Mouse (Mus musculus): Measurements from ENCODE around the gene Axl. TPM values are rescaled to one million over a fixed set of nuclear protein-coding genes. Genes with fewer than 3 reads are reported as not detected.

Gene Axl
- polyA plus RNA-seq, 1 experiment from 2014 or later = 55.0 TPM

DNA sequence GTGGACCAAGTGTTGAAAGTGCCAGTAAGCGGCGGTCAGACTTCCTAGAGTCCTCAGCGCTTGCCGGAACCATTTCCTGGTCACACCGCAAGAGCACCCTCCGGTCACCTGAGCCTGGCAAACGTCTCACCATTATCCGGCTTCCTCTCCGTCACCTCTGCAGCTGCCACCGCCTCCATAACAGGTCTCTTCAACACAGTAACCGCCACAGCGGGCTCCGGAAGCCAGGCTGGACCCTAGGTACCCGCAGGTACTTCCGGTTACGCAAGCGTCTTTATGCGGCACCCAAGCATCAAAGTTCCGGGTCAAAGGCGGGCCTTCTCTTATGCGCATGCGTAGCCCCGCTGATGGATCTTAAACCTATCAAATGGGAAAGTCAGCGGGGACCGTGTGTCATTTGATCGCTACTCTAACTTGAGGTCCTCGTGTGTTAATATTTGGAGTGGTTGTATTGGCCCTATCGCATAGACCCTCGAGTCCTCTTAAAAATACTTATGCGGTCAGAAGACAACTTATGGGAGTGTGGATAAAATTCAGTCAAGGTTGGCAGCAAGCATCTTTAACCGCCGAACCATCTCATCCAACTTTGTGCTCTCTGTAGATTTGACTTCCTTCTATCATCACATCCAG is 69.6 kb downstream of the Axl start, which contains the start of gene Ccdc97:
Gene Ccdc97, minus strand, starts transcription at position 301 of the 630 bp plus-strand sequence.
- Histone ChIP-seq H3K27ac (peak within 1 kb of the TSS; percentile 90), H3K4me3 (ENCODE audit: inconsistent target) (peak within 1 kb of the TSS; percentile 86), H3K36me3 (ENCODE audit: inconsistent target) (peaks cover 31% of the 10 kb centered on the region), H3K79me2 (ENCODE audit: inconsistent target) (peaks cover 45% of the 10 kb centered on the region)
- 0% methylated on average over 32 of the region's 32 CpGs for WGBS (ENCODE audit: missing documents)

DNA sequence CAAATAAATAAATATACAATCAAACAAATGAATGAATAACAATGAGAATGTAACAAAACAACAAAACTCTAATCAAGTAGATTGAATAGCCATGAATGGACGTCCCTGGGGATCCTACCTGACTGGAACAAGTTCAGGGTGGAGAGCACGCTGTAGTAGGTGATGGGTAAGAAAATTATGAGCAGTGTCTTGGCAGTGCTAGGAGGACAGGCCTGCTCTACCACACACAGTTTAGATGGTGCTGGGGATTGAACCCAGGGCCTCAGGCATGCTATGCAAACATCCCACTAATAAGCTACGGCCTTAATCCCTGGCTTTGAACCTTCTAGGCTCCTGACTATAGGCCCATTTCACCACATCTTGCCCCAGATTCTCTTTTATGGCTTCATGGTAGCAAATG is 71.0 kb downstream of the Axl start:
- Histone ChIP-seq H3K4me3 (ENCODE audit: inconsistent target) (peak overlapping the region; percentile 86; the same call in 1 of the 2 replicates), H3K27ac (no peak overlapping the region), H3K36me3 (ENCODE audit: inconsistent target) (peaks cover 36% of the 10 kb centered on the region), H3K79me2 (ENCODE audit: inconsistent target) (peaks cover 45% of the 10 kb centered on the region)
- WGBS (ENCODE audit: missing documents) = 97% methylated on average over 3 of the region's 3 CpGs

DNA sequence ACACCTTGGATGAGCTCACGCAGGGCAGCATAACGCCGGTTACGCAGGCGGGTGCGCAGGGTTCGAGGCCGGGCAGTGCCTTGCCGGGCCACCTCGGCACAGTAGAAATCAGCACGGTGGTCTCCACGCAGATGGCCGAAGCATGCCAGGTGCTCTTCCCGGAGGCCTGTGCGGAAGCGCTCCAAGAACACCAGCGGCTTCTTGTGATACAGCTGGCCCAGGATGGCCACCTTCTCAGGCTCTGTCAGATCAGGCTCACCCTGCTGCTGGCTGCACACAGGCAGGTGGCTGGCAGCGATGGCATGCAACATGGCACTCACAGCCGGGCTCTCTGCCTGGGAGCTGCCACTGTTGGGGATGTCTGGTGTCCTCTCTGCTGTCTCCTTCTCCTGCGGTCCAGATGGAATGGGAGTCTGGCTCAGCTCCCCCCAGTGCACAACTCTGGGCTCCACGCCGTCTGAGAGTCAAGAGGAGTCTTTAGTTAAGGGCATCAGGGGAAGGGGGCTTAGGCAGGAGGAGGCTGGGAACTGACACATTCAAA is 72.7 kb downstream of the Axl start:
- H3K4me3 ChIP-seq (ENCODE audit: inconsistent target) = no peak overlapping the region
- peaks cover 45% of the 10 kb centered on the region for H3K79me2 ChIP-seq (ENCODE audit: inconsistent target)
- H3K36me3 ChIP-seq (ENCODE audit: inconsistent target) = peaks cover 36% of the 10 kb centered on the region
- 96% methylated on average over 21 of the region's 22 CpGs for WGBS (ENCODE audit: missing documents)
- H3K27ac ChIP-seq = no peak overlapping the region

DNA sequence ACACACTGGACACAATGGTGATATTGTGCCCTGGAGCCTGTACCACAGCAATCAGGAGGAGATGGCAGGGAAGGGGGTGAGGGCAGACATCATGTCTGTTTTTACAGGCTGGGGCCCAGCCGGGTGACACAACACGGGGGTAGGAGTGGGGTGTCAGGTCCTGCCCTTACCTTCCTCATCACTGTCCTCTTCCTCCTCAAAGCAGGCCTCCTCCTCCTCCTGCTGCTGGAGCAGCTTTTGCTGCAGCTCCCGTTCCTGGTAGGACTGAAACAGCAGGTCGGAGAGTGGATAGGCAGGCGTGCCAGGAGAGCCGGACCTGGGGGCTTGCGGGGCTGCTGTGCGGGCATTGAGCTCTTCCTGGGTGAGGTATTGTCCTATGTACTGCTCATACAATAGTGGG is 73.9 kb downstream of the Axl start:
- Histone ChIP-seq H3K36me3 (ENCODE audit: inconsistent target) (peaks cover 36% of the 10 kb centered on the region), H3K79me2 (ENCODE audit: inconsistent target) (peaks cover 45% of the 10 kb centered on the region), H3K4me3 (ENCODE audit: inconsistent target) (no peak overlapping the region), H3K27ac (no peak overlapping the region)
- 93% methylated on average over 7 of the region's 8 CpGs for WGBS (ENCODE audit: missing documents)

DNA sequence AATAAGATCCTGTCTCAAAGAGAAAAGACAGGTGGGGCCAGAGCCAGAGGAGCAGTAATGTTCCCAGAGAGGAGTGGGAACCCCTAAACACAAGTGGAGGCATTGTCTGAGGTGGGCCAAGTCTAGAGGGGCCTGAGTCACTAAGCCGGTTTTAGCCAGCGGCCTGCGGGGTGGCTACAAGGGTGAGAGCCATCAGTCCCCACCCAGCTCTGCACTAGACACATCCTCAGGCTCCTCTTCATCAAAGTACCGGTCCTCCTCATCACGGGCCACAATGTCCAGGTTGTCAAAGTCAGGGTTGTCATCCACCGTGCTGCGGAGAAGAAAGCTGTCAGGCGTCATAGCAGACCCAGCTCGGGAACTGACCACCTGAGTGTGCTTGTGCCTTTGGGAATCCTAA is 75.7 kb downstream of the Axl start:
- Histone ChIP-seq H3K4me3 (ENCODE audit: inconsistent target) (no peak overlapping the region), H3K36me3 (ENCODE audit: inconsistent target) (peaks cover 36% of the 10 kb centered on the region), H3K27ac (no peak overlapping the region), H3K79me2 (ENCODE audit: inconsistent target) (peaks cover 40% of the 10 kb centered on the region)
- 96% methylated on average over 9 of the region's 9 CpGs for WGBS (ENCODE audit: missing documents)

DNA sequence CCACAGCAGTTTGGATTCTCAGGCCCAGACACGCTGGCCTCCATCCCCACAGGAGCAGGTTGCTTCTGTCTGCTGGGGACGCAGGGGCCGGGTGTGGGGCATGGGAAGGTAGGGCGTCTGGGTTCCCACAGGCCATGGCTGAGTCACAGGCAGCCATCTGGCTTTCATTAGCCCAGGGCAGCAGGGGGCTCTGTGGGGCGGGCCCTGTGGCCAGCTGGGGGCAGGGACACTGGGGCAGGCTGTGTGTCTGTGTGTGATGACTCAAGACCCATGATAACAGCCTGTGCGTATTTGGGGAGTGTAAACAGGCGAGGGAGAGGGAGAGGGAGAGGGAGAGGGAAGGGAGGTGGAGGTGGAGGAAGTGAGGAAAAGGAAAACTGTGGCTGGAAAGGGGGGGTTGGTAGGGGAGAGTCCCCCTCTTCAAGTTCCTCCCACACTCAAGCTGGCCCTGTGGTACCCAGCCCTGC is 76.7 kb downstream of the Axl start:
- Histone ChIP-seq H3K79me2 (ENCODE audit: inconsistent target) (peaks cover 35% of the 10 kb centered on the region), H3K36me3 (ENCODE audit: inconsistent target) (peaks cover 36% of the 10 kb centered on the region), H3K27ac (peak overlapping the region; percentile 10), H3K4me3 (ENCODE audit: inconsistent target) (no peak overlapping the region)
- WGBS (ENCODE audit: missing documents) = 21% methylated on average over 7 of the region's 7 CpGs

DNA sequence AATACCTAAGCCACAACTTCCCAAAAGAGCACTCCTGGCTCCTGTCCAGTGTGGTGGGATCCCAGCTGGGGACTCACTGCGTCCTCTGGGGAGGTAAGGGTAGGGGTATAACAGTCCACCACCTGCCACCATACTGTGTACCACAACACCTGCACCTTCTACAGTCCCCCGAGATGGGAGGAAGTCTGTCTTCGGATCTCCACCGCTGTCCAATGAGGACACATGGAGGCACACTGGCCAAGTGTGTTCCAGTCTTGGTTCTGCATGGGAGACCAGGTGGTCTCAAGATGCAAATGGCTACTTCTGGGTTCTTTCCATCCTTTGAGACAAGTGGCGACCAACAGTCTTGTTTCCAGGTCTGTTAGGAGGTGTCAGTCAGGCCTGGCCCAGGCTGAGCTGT is 77.3 kb downstream of the Axl start:
- Histone ChIP-seq H3K36me3 (ENCODE audit: inconsistent target) (peaks cover 34% of the 10 kb centered on the region), H3K4me3 (ENCODE audit: inconsistent target) (no peak overlapping the region), H3K27ac (peak overlapping the region; percentile 10; the same call in 1 of the 2 replicates), H3K79me2 (ENCODE audit: inconsistent target) (peaks cover 29% of the 10 kb centered on the region; the same call in 1 of the 2 replicates)
- 57% methylated on average over 5 of the region's 5 CpGs for whole genome bisulfite sequencing (ENCODE audit: missing documents)

DNA sequence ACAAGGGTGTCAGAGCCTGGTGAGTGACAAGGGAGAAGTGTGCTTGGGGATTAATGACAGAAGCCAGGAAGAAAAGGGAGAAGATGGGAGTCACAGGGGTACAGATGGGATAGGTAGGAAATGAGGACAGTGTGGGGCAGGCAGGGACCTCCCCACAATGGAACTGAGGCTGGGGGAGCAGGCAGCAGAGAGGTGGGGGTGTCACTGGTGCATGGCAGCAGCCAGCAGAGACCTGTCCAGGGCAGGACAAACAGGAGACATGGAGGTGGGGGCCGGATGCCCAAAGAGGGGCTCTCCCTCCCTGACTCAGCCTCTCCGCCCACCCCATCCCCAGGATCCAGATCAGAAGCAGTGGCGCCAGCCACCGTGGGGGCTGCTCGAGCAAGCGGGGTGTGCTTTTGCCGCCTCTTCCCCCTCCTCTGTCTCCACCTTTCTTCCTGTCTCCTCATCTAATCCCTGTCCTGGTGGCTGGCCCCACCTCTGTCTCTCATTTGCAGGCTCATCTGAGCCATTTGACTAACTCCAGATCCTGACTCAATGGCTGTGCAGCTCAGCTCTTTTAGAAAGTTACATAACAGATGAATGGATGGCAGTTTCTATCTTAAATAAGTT is 77.9 kb downstream of the Axl start:
- Histone ChIP-seq H3K36me3 (ENCODE audit: inconsistent target) (peaks cover 30% of the 10 kb centered on the region), H3K4me3 (ENCODE audit: inconsistent target) (no peak overlapping the region), H3K79me2 (ENCODE audit: inconsistent target) (peaks cover 23% of the 10 kb centered on the region; the same call in 1 of the 2 replicates), H3K27ac (0 out of 2 replicates have a peak overlapping the region, but pooled peaks have one; percentile 10)
- 46% methylated on average over 7 of the region's 7 CpGs for WGBS (ENCODE audit: missing documents)

DNA sequence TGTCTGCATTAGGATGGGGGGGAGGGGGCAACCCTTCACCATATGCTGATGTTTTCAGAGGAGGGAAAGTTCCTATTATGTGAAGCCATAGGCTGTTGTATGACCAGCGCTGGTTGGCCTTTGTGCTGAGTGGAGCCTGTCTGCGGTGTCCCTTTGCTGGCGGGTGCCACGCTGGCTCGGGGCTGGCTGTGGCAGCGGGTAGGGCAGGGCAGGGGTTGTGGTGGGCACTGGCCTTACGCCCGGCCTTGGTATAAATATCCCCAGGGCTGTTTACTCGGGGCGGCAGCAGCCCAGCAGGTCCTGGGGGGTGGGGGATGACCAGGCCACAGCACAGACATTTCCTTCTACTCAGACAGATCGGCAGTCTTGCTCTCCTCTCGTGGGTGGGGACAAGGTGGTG is 78.5 kb downstream of the Axl start:
- Histone ChIP-seq H3K27ac (no peak overlapping the region), H3K4me3 (ENCODE audit: inconsistent target) (no peak overlapping the region), H3K79me2 (ENCODE audit: inconsistent target) (peaks cover 17% of the 10 kb centered on the region; the same call in 1 of the 2 replicates), H3K36me3 (ENCODE audit: inconsistent target) (peaks cover 24% of the 10 kb centered on the region)
- 32% methylated on average over 12 of the region's 12 CpGs for WGBS (ENCODE audit: missing documents)

DNA sequence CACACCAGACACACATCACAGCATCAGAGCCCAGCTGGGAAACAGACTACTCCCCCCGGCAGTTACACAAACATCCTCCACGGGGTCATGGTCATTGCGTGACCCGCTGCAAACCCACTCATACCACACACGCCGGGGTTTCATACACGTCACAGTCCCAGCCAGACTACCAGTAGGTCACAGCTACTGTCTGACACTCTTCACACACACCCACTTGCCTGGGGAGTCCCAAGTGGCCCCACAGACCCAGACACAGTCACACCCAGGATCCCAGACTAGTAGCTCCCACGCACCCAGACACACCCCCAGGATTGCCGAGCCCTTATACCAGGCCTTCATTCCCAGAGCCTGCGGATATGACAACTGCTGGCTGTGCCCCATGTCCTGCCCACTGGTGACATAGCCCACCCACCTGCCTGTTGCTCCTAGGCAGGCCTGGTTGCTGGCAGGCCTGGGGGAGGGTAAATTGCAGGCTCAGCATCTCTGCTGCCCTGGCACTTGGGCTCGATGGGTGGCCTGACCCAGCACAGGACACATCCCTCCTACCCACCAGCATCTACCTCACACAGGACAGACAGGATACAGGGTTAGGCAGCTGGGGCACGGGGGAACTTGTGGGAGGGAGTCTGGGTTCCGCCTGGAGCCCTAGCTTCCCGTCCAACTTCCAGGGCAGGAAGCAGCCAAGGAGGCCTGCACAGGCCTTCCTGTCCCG is 80.8 kb downstream of the Axl start:
- WGBS (ENCODE audit: missing documents) = 25% methylated on average over 14 of the region's 15 CpGs
- H3K79me2 ChIP-seq (ENCODE audit: inconsistent target) = peaks cover 23% of the 10 kb centered on the region; the same call in 1 of the 2 replicates
- peak overlapping the region; percentile 97 for H3K27ac ChIP-seq
- H3K36me3 ChIP-seq (ENCODE audit: inconsistent target) = peaks cover 9% of the 10 kb centered on the region
- H3K4me3 ChIP-seq (ENCODE audit: inconsistent target) = no peak overlapping the region

Other genes starting within 250 kb of the Axl start
- gene Ceacam2, start 248.8 kb downstream of the Axl start, polyA plus RNA-seq (2018) = 0.19 TPM in 1 of 3 replicates, not detected in the others
- not detected in 3 replicates for gene Erich4, start 172.8 kb downstream of the Axl start, polyA plus RNA-seq (2018)
- 13.2 to 21.2 TPM (median 16.4 TPM) in 3 replicates for gene Dmac2, start 169.3 kb downstream of the Axl start, polyA plus RNA-seq (2018)
- gene B3gnt8, start 162.1 kb downstream of the Axl start, polyA plus RNA-seq (2018) = 21.5 to 44.1 TPM (median 21.7 TPM) in 3 replicates
- gene Bckdha, start 129.7 kb downstream of the Axl start, polyA plus RNA-seq (2018) = 16.8 to 34.2 TPM (median 16.9 TPM) in 3 replicates
- gene Exosc5, start 129.5 kb downstream of the Axl start, polyA plus RNA-seq (2018) = 8.2 to 37.9 TPM (median 20.7 TPM) in 3 replicates
- gene Tmem91, start 113.5 kb downstream of the Axl start, polyA plus RNA-seq (2018) = 0.25 to 0.59 TPM (median 0.32 TPM) in 3 replicates
- 6.8 to 17.7 TPM (median 9.7 TPM) in 3 replicates for gene B9d2, start 107.9 kb downstream of the Axl start, polyA plus RNA-seq (2018)
- 329 to 471 TPM (median 343 TPM) in 3 replicates for gene Tgfb1, start 101.7 kb downstream of the Axl start, polyA plus RNA-seq (2018)
- 21.9 to 33.1 TPM (median 32.9 TPM) in 3 replicates for gene Ccdc97, start 69.6 kb downstream of the Axl start, polyA plus RNA-seq (2018)
- gene Hnrnpul1, start 33.9 kb downstream of the Axl start, polyA plus RNA-seq (2018) = 94.5 to 149 TPM (median 100 TPM) in 3 replicates
- gene Cyp2s1, start 28.2 kb upstream of the Axl start, polyA plus RNA-seq (2018) = 0.17 to 0.20 TPM in 2 of 3 replicates, not detected in the other
- gene Cyp2b10, start 108.9 kb upstream of the Axl start, polyA plus RNA-seq (2018) = not detected in 3 replicates

Measured in macrophage (primary cell).